Mouse (Mus musculus) midbrain, embryonic 11.5 days (tissue): ENCODE results near the gene Fmnl1. TPM values are rescaled to one million over a fixed set of nuclear protein-coding genes. Genes with fewer than 3 reads are reported as not detected.
A peak's percentile ranks its signal among the peaks of the same experiment; 100 is the strongest.
"Not testable (repeated sequence)": the region's sequence is repeated elsewhere in the genome, so short reads cannot be mapped to it uniquely, and the experiment has no call there.

Experiments
- ATAC-seq: fragments of 200-750 bp; cut with Nextera tagmentation; 2 replicates; pipeline ENCODE4 v1.8.0; 2017; ENCODE audit warnings: moderate TSS enrichment, moderate library complexity; ENCODE audit not compliant: low FRiP score
- DNase-seq: peaks from one replicate; pipeline ENCODE4 v3.0.0; 2015; ENCODE audit warnings: low spot score; ENCODE audit errors: missing footprints
- H3K27ac ChIP-seq: fragments of 300-500 bp; sonication (generic); 2 replicates; pipeline ENCODE4 v1.5.1; 2014; ENCODE audit warnings: low read depth, low read length
- H3K27me3 ChIP-seq: fragments of 300-500 bp; sonication (generic); 2 replicates; pipeline ENCODE4 v1.6.1; 2014; ENCODE audit warnings: mild to moderate bottlenecking, low read length, moderate library complexity, mixed read lengths; ENCODE audit not compliant: control insufficient read depth, insufficient read depth
- H3K36me3 ChIP-seq: fragments of 300-500 bp; sonication (generic); 2 replicates; pipeline ENCODE4 v1.6.1; 2014; ENCODE audit warnings: mild to moderate bottlenecking, low read length, moderate library complexity, mixed read lengths; ENCODE audit not compliant: control insufficient read depth, insufficient read depth
- H3K4me1 ChIP-seq: fragments of 300-500 bp; sonication (generic); 2 replicates; pipeline ENCODE4 v1.6.1; 2014; ENCODE audit warnings: low read length; ENCODE audit not compliant: control insufficient read depth, insufficient read depth
- H3K4me2 ChIP-seq: fragments of 300-500 bp; sonication (generic); 2 replicates; pipeline ENCODE4 v1.6.1; 2014; ENCODE audit warnings: mild to moderate bottlenecking, moderate library complexity
- H3K4me3 ChIP-seq: fragments of 300-500 bp; sonication (generic); 2 replicates; pipeline ENCODE4 v1.5.1; 2014; ENCODE audit warnings: low read depth, low read length
- H3K9ac ChIP-seq: fragments of 300-500 bp; sonication (generic); 2 replicates; pipeline ENCODE4 v1.6.1; 2014; ENCODE audit warnings: low read length
- H3K9me3 ChIP-seq: fragments of 300-500 bp; sonication (generic); 2 replicates; pipeline ENCODE4 v1.6.1; 2016; ENCODE audit warnings: low read length; ENCODE audit not compliant: control insufficient read depth
- WGBS: fragments of 180-500 bp; shearing (Covaris S2); extraction: QIAGEN DNeasy Blood & Tissue Kit; methylation state at CpG from one replicate; pipeline ENCODE4 v1.1.7; 2014; 5-methylcytosine and 5-hydroxymethylcytosine counted together
- polyA plus RNA-seq: library from polyadenylated mRNA; unstranded; fragments of >200 nt; fragmentation: Nextera tagmentation; extraction: Ambion mirVana; gene quantifications from 2 replicates; pipeline ENCODE4 v1.2.1, GENCODE M21; 2014

Gene Fmnl1
- polyA plus RNA-seq, 1 experiment from 2014 or later = 0.87 TPM

DNA sequence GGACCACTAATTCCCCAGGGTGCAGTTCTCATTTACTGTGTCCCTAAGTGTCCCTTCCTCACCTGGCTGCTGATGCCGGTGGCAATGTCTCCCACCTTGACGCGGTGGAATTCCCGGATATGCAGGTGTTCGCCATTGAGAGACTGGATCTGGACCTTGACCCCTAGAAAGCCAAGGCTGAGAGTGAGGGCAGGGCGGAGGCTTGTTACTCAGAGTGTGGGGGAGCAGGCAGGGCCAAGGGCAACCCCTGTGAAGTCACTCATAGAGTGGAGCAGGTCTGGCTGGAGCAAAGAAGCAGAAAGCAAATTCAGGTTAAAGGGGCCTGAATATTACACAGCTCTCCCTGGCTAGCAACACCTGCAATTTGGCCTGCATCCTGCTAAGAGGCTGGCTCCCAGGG is 50.5 kb downstream of the Fmnl1 start:
- Histone ChIP-seq H3K4me1 (peaks cover 7% of the 10 kb centered on the region), H3K27me3 (no peaks in the 10 kb centered on the region), H3K4me2 (no peak overlapping the region), H3K9me3 (no peaks in the 10 kb centered on the region), H3K4me3 (no peak overlapping the region), H3K27ac (no peak overlapping the region), H3K36me3 (peaks cover 17% of the 10 kb centered on the region), H3K9ac (no peak overlapping the region)
- DNase-seq (no peak), ATAC-seq (no peak)
- 93% methylated on average over 6 of the region's 6 CpGs for WGBS

DNA sequence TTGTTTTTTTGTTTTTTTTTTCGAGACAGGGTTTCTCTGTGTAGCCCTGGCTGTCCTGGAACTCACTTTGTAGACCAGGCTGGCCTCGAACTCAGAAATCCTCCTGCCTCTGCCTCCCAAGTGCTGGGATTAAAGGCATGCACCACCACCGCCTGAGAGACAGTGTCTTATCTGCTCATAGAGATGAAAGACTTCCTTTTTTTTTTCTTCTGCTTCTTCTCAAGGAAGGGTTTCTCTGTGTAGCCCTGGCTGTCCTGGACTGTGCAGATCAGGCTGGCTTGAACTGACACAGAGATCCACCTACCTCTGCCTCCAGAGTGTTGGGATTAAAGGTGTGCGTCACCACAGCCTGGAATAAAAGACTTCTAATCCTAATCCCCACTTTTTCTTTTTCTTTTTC is 51.8 kb downstream of the Fmnl1 start:
- ATAC-seq, H3K9me3 ChIP-seq, DNase-seq, H3K4me1 ChIP-seq, H3K9ac ChIP-seq, H3K27ac ChIP-seq, H3K4me3 ChIP-seq, H3K4me2 ChIP-seq, H3K27me3 ChIP-seq: not testable (repeated sequence)
- H3K36me3 ChIP-seq = peaks cover 17% of the 10 kb centered on the region
- 92% methylated on average over 4 of the region's 4 CpGs for whole genome bisulfite sequencing

DNA sequence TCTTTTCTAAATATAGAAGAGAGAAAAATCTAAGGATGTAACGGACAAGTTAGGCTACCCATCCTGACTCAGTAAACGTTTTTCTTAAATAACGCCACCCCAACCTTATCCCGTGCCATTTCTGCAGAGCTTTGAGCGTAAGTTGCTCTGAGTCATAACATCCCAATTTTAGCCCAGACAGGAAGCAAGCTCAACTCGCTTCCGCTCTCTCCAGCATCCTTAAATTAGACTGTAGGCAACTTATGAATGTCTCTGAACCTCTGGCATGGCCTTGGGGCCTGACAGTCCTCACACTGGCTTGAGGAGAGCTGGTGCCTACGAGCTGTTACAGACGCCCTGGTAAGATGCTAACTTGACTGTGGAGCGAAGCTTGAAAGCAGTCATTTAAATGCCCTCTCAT is 52.5 kb downstream of the Fmnl1 start:
- Histone ChIP-seq H3K4me3 (no peak overlapping the region), H3K4me2 (no peak overlapping the region), H3K27me3 (no peaks in the 10 kb centered on the region), H3K9ac (no peak overlapping the region), H3K36me3 (peaks cover 17% of the 10 kb centered on the region), H3K9me3 (no peaks in the 10 kb centered on the region), H3K27ac (no peak overlapping the region), H3K4me1 (peaks cover under 1% of the 10 kb centered on the region; the same call in 1 of the 2 replicates)
- 93% methylated on average over 10 of the region's 10 CpGs for WGBS
- DNase-seq (no peak), ATAC-seq (no peak)

DNA sequence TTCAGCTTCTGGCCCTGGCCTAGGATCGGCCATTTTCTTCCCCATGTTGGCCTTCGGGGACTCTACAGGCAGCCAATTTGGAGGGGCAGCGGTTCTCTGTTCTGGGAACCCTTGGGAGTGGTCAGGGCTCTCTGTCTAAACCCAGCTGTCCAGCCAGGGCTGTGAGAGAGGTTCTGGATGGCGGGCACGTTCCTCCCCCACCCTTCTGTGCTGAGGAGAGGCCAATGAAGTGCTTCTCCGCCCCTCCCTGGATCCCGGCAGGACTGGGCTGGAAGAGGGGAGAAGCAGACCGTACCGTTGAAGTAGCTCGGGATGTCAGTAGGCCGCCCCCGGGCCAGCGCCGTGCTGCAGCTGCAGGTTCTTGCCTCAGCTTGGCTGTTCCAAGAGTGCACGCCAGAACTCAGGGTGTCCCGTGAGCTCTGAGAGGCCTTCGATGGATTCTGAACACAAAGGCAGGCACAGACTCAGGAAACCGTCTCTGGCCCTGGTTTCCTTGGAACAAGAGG is 53.1 kb downstream of the Fmnl1 start:
- H3K9me3 ChIP-seq = no peaks in the 10 kb centered on the region
- H3K4me2 ChIP-seq = no peak overlapping the region
- H3K27ac ChIP-seq = no peak overlapping the region
- no peak overlapping the region for H3K4me3 ChIP-seq
- DNase-seq = no peak
- peaks cover 17% of the 10 kb centered on the region for H3K36me3 ChIP-seq
- no peak overlapping the region for H3K9ac ChIP-seq
- ATAC-seq = no peak
- no peaks in the 10 kb centered on the region for H3K4me1 ChIP-seq
- WGBS = 68% methylated on average over 18 of the region's 18 CpGs
- H3K27me3 ChIP-seq = no peaks in the 10 kb centered on the region

DNA sequence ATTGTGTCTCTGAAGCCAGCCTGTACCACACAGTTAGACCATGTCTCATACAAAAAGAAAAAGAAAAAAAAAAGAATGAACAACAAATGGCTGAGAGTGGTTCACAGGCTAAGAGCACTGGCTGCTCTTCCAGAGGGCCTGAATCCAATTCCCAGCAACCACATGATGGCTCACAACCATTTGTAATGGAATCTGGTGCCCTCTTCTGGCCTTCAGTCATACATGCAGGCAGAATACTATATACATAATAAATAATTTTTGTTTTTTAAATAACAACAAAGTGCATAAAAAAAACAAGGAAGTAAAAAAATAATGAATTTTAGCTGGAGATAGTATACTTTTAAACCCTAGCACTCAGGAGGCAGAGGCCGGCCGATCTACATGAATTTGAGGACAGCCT is 58.7 kb downstream of the Fmnl1 start:
- H3K4me3 ChIP-seq = no peak overlapping the region
- H3K27ac ChIP-seq = no peak overlapping the region
- WGBS = 90% methylated on average over 2 of the region's 2 CpGs
- H3K4me2 ChIP-seq = no peak overlapping the region
- no peak overlapping the region for H3K9ac ChIP-seq
- no peak for DNase-seq
- H3K4me1 ChIP-seq = no peaks in the 10 kb centered on the region
- no peak for ATAC-seq
- no peaks in the 10 kb centered on the region for H3K27me3 ChIP-seq
- peaks cover 15% of the 10 kb centered on the region for H3K36me3 ChIP-seq
- no peaks in the 10 kb centered on the region for H3K9me3 ChIP-seq

DNA sequence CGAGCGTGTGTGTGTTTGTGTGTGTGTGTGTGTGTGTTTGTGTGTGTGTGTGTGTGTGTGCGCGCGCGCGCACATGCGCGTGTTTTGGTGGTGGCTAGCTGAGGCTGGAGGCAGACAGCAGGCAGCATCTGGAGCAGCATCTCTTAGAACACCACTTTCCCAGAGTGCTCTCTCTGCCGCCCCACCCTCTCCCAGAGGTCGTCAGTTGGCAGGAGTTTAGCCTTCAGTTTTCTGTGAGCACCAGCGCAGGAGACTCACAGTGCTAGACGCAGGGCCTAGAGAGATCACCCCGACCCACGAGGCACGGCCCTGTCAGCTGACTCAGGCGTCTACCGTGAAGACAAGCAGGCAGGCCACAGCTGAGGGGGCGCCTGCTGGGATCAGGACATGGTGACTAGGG is 59.7 kb downstream of the Fmnl1 start:
- ATAC-seq = no peak
- no peak for DNase-seq
- 90% methylated on average over 19 of the region's 19 CpGs for whole genome bisulfite sequencing
- Histone ChIP-seq H3K27ac (no peak overlapping the region), H3K4me3 (no peak overlapping the region), H3K9ac (no peak overlapping the region), H3K4me2 (no peak overlapping the region), H3K36me3 (peaks cover 11% of the 10 kb centered on the region), H3K27me3 (no peaks in the 10 kb centered on the region), H3K4me1 (no peaks in the 10 kb centered on the region), H3K9me3 (no peaks in the 10 kb centered on the region)

DNA sequence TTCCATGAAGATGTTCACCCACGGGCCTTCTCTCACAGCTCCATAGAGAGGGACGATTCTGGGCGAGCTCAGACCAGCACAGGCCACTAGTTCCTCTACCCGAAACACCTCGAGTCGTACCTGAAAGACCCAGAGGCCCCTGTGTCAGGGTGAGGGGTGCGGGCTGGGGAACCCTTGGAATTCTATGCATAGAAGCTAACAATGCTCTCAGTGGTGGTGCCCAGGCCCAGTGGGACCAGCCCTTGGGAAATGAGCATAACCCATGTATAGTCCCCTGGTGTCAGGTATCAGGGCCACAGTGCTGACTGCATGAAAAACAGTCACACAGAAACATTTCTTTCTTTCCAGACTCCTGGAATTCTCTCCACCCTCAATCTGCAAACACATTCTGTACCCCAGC is 60.5 kb downstream of the Fmnl1 start:
- no peaks in the 10 kb centered on the region for H3K27me3 ChIP-seq
- H3K27ac ChIP-seq = no peak overlapping the region
- H3K9ac ChIP-seq = no peak overlapping the region
- 94% methylated on average over 7 of the region's 7 CpGs for WGBS
- no peak overlapping the region for H3K4me3 ChIP-seq
- no peak for DNase-seq
- ATAC-seq = no peak
- H3K4me2 ChIP-seq = no peak overlapping the region
- H3K4me1 ChIP-seq = no peaks in the 10 kb centered on the region
- H3K9me3 ChIP-seq = no peaks in the 10 kb centered on the region
- peaks cover 11% of the 10 kb centered on the region for H3K36me3 ChIP-seq

DNA sequence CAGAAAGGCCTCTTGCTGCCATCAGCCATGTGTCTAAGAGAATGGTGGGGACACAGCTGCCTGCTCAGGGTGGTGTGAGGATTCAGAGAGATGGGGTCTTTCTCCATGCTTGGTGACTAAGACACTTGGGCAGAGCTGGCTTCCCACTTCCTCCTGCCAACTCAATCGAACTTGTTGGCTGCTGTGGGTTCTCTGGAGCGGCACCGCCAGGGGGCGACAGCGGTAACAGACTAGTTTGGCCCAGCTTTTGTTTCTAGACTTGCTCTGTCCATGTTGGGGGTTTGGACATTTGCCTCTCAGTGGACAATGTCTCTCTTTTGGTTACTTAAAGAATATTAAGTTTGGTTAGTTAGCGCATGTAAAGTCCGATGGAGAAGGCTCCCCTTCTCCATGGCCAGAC is 62.1 kb downstream of the Fmnl1 start:
- 34% methylated on average over 7 of the region's 7 CpGs for WGBS
- Histone ChIP-seq H3K9ac (no peak overlapping the region), H3K4me2 (no peak overlapping the region), H3K36me3 (peaks cover 15% of the 10 kb centered on the region), H3K27ac (no peak overlapping the region), H3K27me3 (no peaks in the 10 kb centered on the region), H3K4me3 (no peak overlapping the region), H3K4me1 (no peaks in the 10 kb centered on the region), H3K9me3 (no peaks in the 10 kb centered on the region)
- DNase-seq (peak; percentile 97), ATAC-seq (no peak)

DNA sequence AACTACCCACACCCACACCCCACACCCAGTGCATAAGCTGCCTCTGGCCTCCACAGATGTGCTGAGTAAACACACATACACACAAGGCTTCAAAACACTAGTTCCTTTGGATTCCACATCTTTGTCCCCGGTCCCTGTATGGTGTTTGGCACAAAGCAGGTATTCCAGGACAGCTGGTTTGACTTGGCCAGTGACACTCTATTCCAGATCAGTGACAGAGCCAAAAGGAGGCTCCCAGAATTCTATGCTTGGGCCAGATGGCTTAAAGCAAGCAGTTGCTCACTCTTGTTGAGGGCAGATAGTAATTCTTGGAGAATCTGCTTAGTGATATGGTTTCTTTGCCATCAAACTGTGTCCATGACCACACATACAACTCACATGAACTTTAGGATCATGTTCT is 63.5 kb downstream of the Fmnl1 start:
- H3K4me2 ChIP-seq = no peak overlapping the region
- H3K9me3 ChIP-seq = no peaks in the 10 kb centered on the region
- H3K36me3 ChIP-seq = peaks cover 17% of the 10 kb centered on the region
- H3K27ac ChIP-seq = no peak overlapping the region
- WGBS = 74% methylated on average over 1 of the region's 1 CpGs
- no peak overlapping the region for H3K4me3 ChIP-seq
- H3K9ac ChIP-seq = no peak overlapping the region
- ATAC-seq = no peak
- no peak for DNase-seq
- H3K4me1 ChIP-seq = no peaks in the 10 kb centered on the region
- no peaks in the 10 kb centered on the region for H3K27me3 ChIP-seq

DNA sequence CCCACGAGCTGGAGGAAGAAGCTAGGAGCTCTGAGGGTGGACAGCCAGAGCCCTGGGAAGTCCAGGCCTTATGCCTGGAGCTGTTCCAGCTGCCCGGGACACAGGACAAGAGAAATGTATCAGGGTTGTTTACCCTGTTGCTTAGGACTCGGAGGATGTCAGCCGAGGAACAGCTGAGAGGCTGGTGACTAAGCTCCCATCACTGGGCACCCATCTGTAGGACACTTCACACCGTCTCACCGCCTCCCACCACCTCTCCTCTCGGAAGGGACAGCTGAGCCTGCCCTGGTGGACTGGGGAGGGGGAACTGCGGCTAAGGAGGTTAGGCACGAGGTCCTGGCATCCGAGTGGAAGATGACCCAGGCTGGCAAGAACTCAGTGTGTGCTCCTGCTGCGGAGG is 64.8 kb downstream of the Fmnl1 start:
- Histone ChIP-seq H3K4me2 (no peak overlapping the region), H3K9me3 (no peaks in the 10 kb centered on the region), H3K4me3 (no peak overlapping the region), H3K27me3 (no peaks in the 10 kb centered on the region), H3K4me1 (no peaks in the 10 kb centered on the region), H3K27ac (no peak overlapping the region), H3K9ac (no peak overlapping the region), H3K36me3 (peaks cover 8% of the 10 kb centered on the region)
- 72% methylated on average over 11 of the region's 11 CpGs for WGBS
- ATAC-seq = no peak
- DNase-seq = no peak
